ENCODE assay signal across 25 mouse cellular contexts in the genomic region with DNA sequence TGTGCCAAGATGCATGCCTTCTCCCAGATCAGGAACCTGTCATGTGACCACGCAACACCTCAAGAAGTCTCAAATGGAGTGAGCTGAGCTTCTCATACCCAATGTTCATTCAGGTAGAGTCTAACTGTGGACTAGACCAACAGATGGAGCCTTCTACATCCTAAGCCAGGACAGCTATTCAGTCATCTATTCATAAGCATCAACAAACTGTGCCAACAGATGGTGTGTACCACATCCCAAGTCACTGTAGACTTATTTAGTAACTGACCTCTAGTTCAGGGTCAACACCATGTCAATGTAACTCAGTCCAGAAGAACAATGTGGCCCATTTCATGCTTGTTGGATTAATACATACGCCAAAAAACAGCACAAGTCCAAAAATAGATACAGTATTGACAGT.
"Had no signal": no experiment of that assay in that cellular context is flagged by ENCODE, and none has a peak within 500 bp of the region (broad histone marks: within the 10 kb centered on the region; RNA-seq: fewer than 3 reads in every experiment).

No protein-coding gene starts in this region.

- DNase-seq: left cerebral cortex, postnatal 4 days; liver; liver, embryonic 13.5 days; liver, postnatal 0 days; lung, adult 18-20 months; lung, embryonic 14.5 days; lung, postnatal 10 days; lung, postnatal 14 days; lung, postnatal 4 days; midbrain, embryonic 14.5 days had no signal

- H3K4me3 ChIP-seq: limb, embryonic 10.5 days; limb, embryonic 12.5 days; limb, embryonic 13.5 days; limb, embryonic 15.5 days; liver, embryonic 12.5 days; liver, embryonic 13.5 days; liver, embryonic 15.5 days; lung, embryonic 15.5 days; midbrain, embryonic 10.5 days; midbrain, embryonic 12.5 days; midbrain, embryonic 13.5 days; midbrain, embryonic 15.5 days; myocyte; neural tube, embryonic 12.5 days; neural tube, embryonic 13.5 days had no signal

- H3K4me1 ChIP-seq: limb, embryonic 10.5 days; limb, embryonic 12.5 days; limb, embryonic 13.5 days; limb, embryonic 15.5 days; liver, embryonic 12.5 days; liver, embryonic 13.5 days; liver, embryonic 15.5 days; lung, embryonic 15.5 days; megakaryocyte, embryonic 14.5 days; midbrain, embryonic 10.5 days; midbrain, embryonic 12.5 days; midbrain, embryonic 15.5 days; neural tube, embryonic 12.5 days had no signal
